ENCODE assay signal across 8 mouse cellular contexts in the genomic region with DNA sequence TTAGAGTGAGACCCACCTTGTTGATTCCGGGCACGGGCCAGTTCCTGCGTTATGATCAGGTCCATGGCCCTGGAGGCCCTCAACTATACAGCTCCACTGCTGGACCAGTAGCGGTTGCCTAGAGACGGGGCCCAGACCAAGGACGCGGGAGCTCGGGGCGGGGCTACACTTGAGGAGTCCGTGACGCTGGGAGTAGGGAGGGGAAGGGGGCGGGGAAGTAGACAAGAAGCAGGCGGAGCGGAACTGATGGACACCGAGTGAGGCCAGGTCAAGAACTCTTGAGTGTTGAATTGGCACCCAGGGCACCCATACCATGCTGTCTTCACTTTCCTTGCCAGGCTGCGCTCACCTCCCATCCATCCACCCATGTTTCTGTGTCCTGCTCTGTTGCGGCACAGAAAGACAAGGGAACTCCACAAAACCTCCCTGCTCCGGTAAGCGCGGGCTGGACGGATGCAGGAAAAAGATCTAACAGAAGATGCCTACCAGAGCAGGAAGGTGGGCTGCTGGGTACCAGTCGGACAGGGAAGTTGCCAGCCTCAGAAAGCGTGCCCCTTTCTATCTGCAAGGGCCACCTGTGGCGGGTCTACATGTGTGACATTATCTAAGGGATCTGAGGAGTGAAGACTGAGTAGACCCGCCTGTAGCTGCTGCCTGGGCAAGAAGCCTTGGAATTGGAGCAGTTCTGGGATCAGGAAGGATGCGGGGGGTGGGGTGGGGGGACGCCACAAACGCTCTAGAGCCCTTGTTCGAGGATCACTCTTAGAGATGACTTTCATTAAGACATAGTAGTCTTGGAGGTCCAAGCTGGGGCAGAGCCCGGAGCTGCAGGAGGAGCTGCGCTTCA. TPM values are rescaled to one million over a fixed set of nuclear protein-coding genes. Genes with fewer than 3 reads are reported as not detected.
DNase-seq lines count a peak whose midpoint lies in the region; ATAC-seq and TF ChIP-seq lines count a peak whose summit lies in the region.

A gene (minus strand): TSS at position 112 of the 847 bp plus-strand sequence.

- 1% methylated on average over 31 of the region's 31 CpGs for WGBS in embryonic facial prominence, embryonic 11.5 days
- WGBS in limb, embryonic 12.5 days: under 1% methylated on average over 30 of the region's 31 CpGs
- 1% methylated on average over 31 of the region's 31 CpGs for WGBS in midbrain, embryonic 14.5 days
- 2% methylated on average over 30 of the region's 31 CpGs for WGBS in spleen, adult 2 months

- H3K9me3 ChIP-seq in embryonic facial prominence, embryonic 11.5 days (replicated peaks; ENCODE audit: control insufficient read depth, low read length): no peaks in the 10 kb centered on the region
- no peaks in the 10 kb centered on the region for H3K9me3 ChIP-seq in limb, embryonic 12.5 days
- no peaks in the 10 kb centered on the region for H3K9me3 ChIP-seq in midbrain, embryonic 14.5 days (ENCODE audit: control insufficient read depth, low read length)

- no peaks in the 10 kb centered on the region for H3K4me1 ChIP-seq in embryonic facial prominence, embryonic 11.5 days (ENCODE audit: control insufficient read depth, insufficient read depth, low read length)
- H3K4me1 ChIP-seq in limb, embryonic 12.5 days (replicated peaks): peaks cover 5% of the 10 kb centered on the region; the same call in 1 of the 2 replicates
- H3K4me1 ChIP-seq in midbrain, embryonic 14.5 days (ENCODE audit: control insufficient read depth, insufficient read depth, low read length): peaks cover 8% of the 10 kb centered on the region; the same call in 1 of the 2 replicates
- peaks cover 6% of the 10 kb centered on the region; the same call in 1 of the 2 replicates for H3K4me1 ChIP-seq in spleen, adult 2 months (ENCODE audit: control insufficient read depth, insufficient read depth, insufficient read length)

- DNase-seq in 3134 (ENCODE audit: extremely low read depth, insufficient read length, low spot score): peak; percentile 67
- DNase-seq in adrenal gland, postnatal 25 days: peak; percentile 91
- peak; percentile 95 for DNase-seq in embryonic facial prominence, embryonic 11.5 days (ENCODE audit: low spot score)
- DNase-seq in heart, adult 8-10 months (ENCODE audit: low spot score): peak; percentile 87
- peak; percentile 86 to 89 for DNase-seq in kidney, adult 8-10 months
- DNase-seq in midbrain, embryonic 14.5 days: peak; percentile 90
- peak in 1 of 2 experiments; percentile 43 for DNase-seq in spleen, adult 2 months (ENCODE audit: low read depth in 1 of 2, low spot score in 2 of 2)

- peak within 1 kb of the TSS; percentile 48 for H3K4me3 ChIP-seq in embryonic facial prominence, embryonic 11.5 days (ENCODE audit: low read depth, low read length)
- peak within 1 kb of the TSS; percentile 62 for H3K4me3 ChIP-seq in limb, embryonic 12.5 days (replicated peaks)
- peak within 1 kb of the TSS; percentile 50 for H3K4me3 ChIP-seq in midbrain, embryonic 14.5 days (replicated peaks; ENCODE audit: low read depth, low read length)
- peak within 1 kb of the TSS; percentile 60 for H3K4me3 ChIP-seq in spleen, adult 2 months (ENCODE audit: extremely low read depth, insufficient read depth, insufficient read length)

- H3K27me3 ChIP-seq in embryonic facial prominence, embryonic 11.5 days (ENCODE audit: control insufficient read depth, insufficient read depth, low read length): no peaks in the 10 kb centered on the region
- 0 out of 2 replicates have a peak, but pooled peaks cover 14% of the 10 kb centered on the region for H3K27me3 ChIP-seq in limb, embryonic 12.5 days
- H3K27me3 ChIP-seq in midbrain, embryonic 14.5 days (ENCODE audit: control insufficient read depth, insufficient read depth, low read length): no peaks in the 10 kb centered on the region
- H3K27me3 ChIP-seq in spleen, adult 2 months (ENCODE audit: control insufficient read depth, insufficient read depth, low read length): no peaks in the 10 kb centered on the region

- H3K9ac ChIP-seq in embryonic facial prominence, embryonic 11.5 days (replicated peaks; ENCODE audit: low read length): peak within 1 kb of the TSS; percentile 7
- peak within 1 kb of the TSS; percentile 53 for H3K9ac ChIP-seq in limb, embryonic 12.5 days (replicated peaks)
- peak within 1 kb of the TSS; percentile 55 for H3K9ac ChIP-seq in midbrain, embryonic 14.5 days (replicated peaks; ENCODE audit: low read length)

- TF ChIP-seq CTCF in spleen, adult 2 months (IDR thresholded peaks at IDR 0.05; ENCODE audit: extremely low read depth, insufficient read depth, insufficient read length, insufficient replicate concordance): no peak

- ATAC-seq in embryonic facial prominence, embryonic 11.5 days (replicated peaks; ENCODE audit: insufficient number of reproducible peaks, low FRiP score, low TSS enrichment, low read depth): peak; percentile 94
- peak; percentile 81 for ATAC-seq in limb, embryonic 12.5 days (ENCODE audit: insufficient number of reproducible peaks, insufficient read depth, low FRiP score, low TSS enrichment, low read depth)
- ATAC-seq in midbrain, embryonic 14.5 days (ENCODE audit: low FRiP score, low TSS enrichment): peak; percentile 83

- no peaks in the 10 kb centered on the region for H3K36me3 ChIP-seq in embryonic facial prominence, embryonic 11.5 days (replicated peaks; ENCODE audit: control insufficient read depth, insufficient read depth, low read depth, low read length)
- H3K36me3 ChIP-seq in limb, embryonic 12.5 days: no peaks in the 10 kb centered on the region
- no peaks in the 10 kb centered on the region for H3K36me3 ChIP-seq in midbrain, embryonic 14.5 days (ENCODE audit: control insufficient read depth, insufficient read depth, low read length)
- H3K36me3 ChIP-seq in spleen, adult 2 months (ENCODE audit: control insufficient read depth, insufficient read depth, low read length): no peaks in the 10 kb centered on the region

- no peak within 1 kb of the TSS for H3K27ac ChIP-seq in embryonic facial prominence, embryonic 11.5 days (replicated peaks; ENCODE audit: low read depth, low read length)
- H3K27ac ChIP-seq in limb, embryonic 12.5 days: peak within 1 kb of the TSS; percentile 56; the same call in 1 of the 2 replicates
- H3K27ac ChIP-seq in midbrain, embryonic 14.5 days (replicated peaks; ENCODE audit: low read depth, low read length): peak within 1 kb of the TSS; percentile 69
- H3K27ac ChIP-seq in spleen, adult 2 months (ENCODE audit: insufficient read depth, low read length): 0 out of 2 replicates have a peak within 1 kb of the TSS, but pooled peaks have one; percentile 41

- peak within 1 kb of the TSS; percentile 67 for H3K4me2 ChIP-seq in embryonic facial prominence, embryonic 11.5 days (ENCODE audit: low read depth, low read length)
- H3K4me2 ChIP-seq in limb, embryonic 12.5 days: peak within 1 kb of the TSS; percentile 90
- H3K4me2 ChIP-seq in midbrain, embryonic 14.5 days (ENCODE audit: low read length): peak within 1 kb of the TSS; percentile 83

- TF ChIP-seq POLR2A in spleen, adult 2 months (IDR thresholded peaks at IDR 0.05; ENCODE audit: low read depth, low read length): no peak

RNA-seq across cellular contexts. Expression of the gene that starts here (rescaled TPM):
- 0.43 and 1.0 TPM in 2 replicates for total RNA-seq in adrenal gland, postnatal 25 days (2021)
- polyA plus RNA-seq in embryonic facial prominence, embryonic 11.5 days (2014; fragmentation: Nextera tagmentation; extraction: Ambion mirVana): 0.07 and 0.52 TPM in 2 replicates
- under 1 TPM in 3 of 4 experiments, not detected in 1; 0.13 to 0.16 (median 0.16) TPM for total RNA-seq in heart, adult 8-10 months (2022)
- 0.29 and 0.60 TPM in 2 replicates for polyA plus RNA-seq in limb, embryonic 12.5 days (2016; fragmentation: Nextera tagmentation; extraction: Ambion mirVana)
- 2.3 and 2.5 TPM in 2 replicates for polyA plus RNA-seq in midbrain, embryonic 14.5 days (2014; fragmentation: Nextera tagmentation; extraction: Ambion mirVana)
- 0.11 TPM in 1 of 2 replicates, not detected in the other for polyA plus RNA-seq in spleen, adult 2 months (2012; rRNA removed)

Comparison
In these comparisons a context has a peak if more than half of its experiments do, and no peak if none do; other contexts are left out.
1. Peak in DNase-seq, ATAC-seq, H3K4me3 ChIP-seq, H3K9ac ChIP-seq and H3K4me2 ChIP-seq in embryonic facial prominence, embryonic 11.5 days; RNA of the gene not detected or under 1 TPM.
2. Peak in DNase-seq in heart, adult 8-10 months; RNA of the gene not detected or under 1 TPM.
3. Peak in ATAC-seq, H3K4me3 ChIP-seq, H3K27ac ChIP-seq, H3K9ac ChIP-seq and H3K4me2 ChIP-seq in limb, embryonic 12.5 days; RNA of the gene not detected or under 1 TPM.